Mouse (Mus musculus) bone marrow, adult 2 months (tissue): Measurements from ENCODE around the gene Hist1h4k.

Experiments used
- CTCF ChIP-seq: fragments of 200-500 bp; IDR thresholded peaks from 2 replicates; pipeline ENCODE4 v1.5.1; 2011; ENCODE audit warnings: low read length, control low read depth; ENCODE audit not compliant: control insufficient read depth, insufficient read depth
- POLR2A ChIP-seq: fragments of 200-500 bp; IDR thresholded peaks from 2 replicates; pipeline ENCODE4 v1.6.1; 2011; ENCODE audit warnings: low read depth, mild to moderate bottlenecking, control low read depth, low read length, borderline replicate concordance; ENCODE audit not compliant: control insufficient read depth

GRCm38 (mm10) chr13:21727948-21728572 is 22.2 kb downstream of the Hist1h4k start:
- TF ChIP-seq POLR2A: no peak
- TF ChIP-seq CTCF: no peak
